Mouse (Mus musculus) testis, postnatal 10 days (tissue): ENCODE measurements around the gene Cspg5.

Experiments used
- DNase-seq: peaks from one replicate; pipeline ENCODE4 v3.0.0; 2021; ENCODE audit warnings: low spot score

The Cspg5 gene

GRCm38 (mm10) chr9:110243221-110243833 lies at the start of gene Cspg5:
Cspg5 (plus strand) TSS chr9:110243783.
- no peak for DNase-seq

- DNase-seq = no peak
Measured at GRCm38 (mm10) chr9:110199870-110200269, 43.7 kb upstream of the Cspg5 start.

GRCm38 (mm10) chr9:110205526-110206404 lies 37.8 kb upstream of the Cspg5 start:
- DNase-seq = no peak

- no peak for DNase-seq
Measured at GRCm38 (mm10) chr9:110206437-110206836, 37.1 kb upstream of the Cspg5 start.

- DNase-seq = no peak
Measured at GRCm38 (mm10) chr9:110208265-110208664, 35.3 kb upstream of the Cspg5 start.

GRCm38 (mm10) chr9:110208967-110209366 lies 34.6 kb upstream of the Cspg5 start:
- DNase-seq = no peak

GRCm38 (mm10) chr9:110224273-110224672 lies 19.3 kb upstream of the Cspg5 start:
- no peak for DNase-seq

- DNase-seq = no peak
Measured at GRCm38 (mm10) chr9:110226191-110226590, 17.4 kb upstream of the Cspg5 start.

GRCm38 (mm10) chr9:110228671-110229070 lies 14.9 kb upstream of the Cspg5 start:
- no peak for DNase-seq

- no peak for DNase-seq
Measured at GRCm38 (mm10) chr9:110229112-110229511, 14.5 kb upstream of the Cspg5 start.

GRCm38 (mm10) chr9:110229566-110230248 lies 13.9 kb upstream of the Cspg5 start:
- no peak for DNase-seq

GRCm38 (mm10) chr9:110230395-110231071 lies 13.1 kb upstream of the Cspg5 start:
- DNase-seq = no peak

- no peak for DNase-seq
Measured at GRCm38 (mm10) chr9:110234962-110235361, 8.6 kb upstream of the Cspg5 start.

GRCm38 (mm10) chr9:110244567-110244888 lies 945 bp downstream of the Cspg5 start:
- no peak for DNase-seq

GRCm38 (mm10) chr9:110244889-110245589 lies 1.5 kb downstream of the Cspg5 start:
- peak; percentile 68 for DNase-seq

- peak; percentile 75 for DNase-seq
Measured at GRCm38 (mm10) chr9:110245590-110246320, 2.2 kb downstream of the Cspg5 start.

GRCm38 (mm10) chr9:110246321-110246640 lies 2.7 kb downstream of the Cspg5 start:
- peak; percentile 52 for DNase-seq

- DNase-seq = no peak
Measured at GRCm38 (mm10) chr9:110247049-110247448, 3.5 kb downstream of the Cspg5 start.

GRCm38 (mm10) chr9:110248861-110249260 lies 5.3 kb downstream of the Cspg5 start:
- no peak for DNase-seq

- no peak for DNase-seq
Measured at GRCm38 (mm10) chr9:110249823-110250543, 6.4 kb downstream of the Cspg5 start.

GRCm38 (mm10) chr9:110250776-110251175 lies 7.2 kb downstream of the Cspg5 start:
- DNase-seq = no peak
